Mouse (Mus musculus): Measurements from ENCODE around the gene Cox14. TPM values are rescaled to one million over a fixed set of nuclear protein-coding genes. Genes with fewer than 3 reads are reported as not detected.
A peak's percentile ranks its signal among the peaks of the same experiment; 100 is the strongest.

Gene Cox14
- polyA plus RNA-seq, 1 experiment from 2014 or later = 197 TPM

DNA sequence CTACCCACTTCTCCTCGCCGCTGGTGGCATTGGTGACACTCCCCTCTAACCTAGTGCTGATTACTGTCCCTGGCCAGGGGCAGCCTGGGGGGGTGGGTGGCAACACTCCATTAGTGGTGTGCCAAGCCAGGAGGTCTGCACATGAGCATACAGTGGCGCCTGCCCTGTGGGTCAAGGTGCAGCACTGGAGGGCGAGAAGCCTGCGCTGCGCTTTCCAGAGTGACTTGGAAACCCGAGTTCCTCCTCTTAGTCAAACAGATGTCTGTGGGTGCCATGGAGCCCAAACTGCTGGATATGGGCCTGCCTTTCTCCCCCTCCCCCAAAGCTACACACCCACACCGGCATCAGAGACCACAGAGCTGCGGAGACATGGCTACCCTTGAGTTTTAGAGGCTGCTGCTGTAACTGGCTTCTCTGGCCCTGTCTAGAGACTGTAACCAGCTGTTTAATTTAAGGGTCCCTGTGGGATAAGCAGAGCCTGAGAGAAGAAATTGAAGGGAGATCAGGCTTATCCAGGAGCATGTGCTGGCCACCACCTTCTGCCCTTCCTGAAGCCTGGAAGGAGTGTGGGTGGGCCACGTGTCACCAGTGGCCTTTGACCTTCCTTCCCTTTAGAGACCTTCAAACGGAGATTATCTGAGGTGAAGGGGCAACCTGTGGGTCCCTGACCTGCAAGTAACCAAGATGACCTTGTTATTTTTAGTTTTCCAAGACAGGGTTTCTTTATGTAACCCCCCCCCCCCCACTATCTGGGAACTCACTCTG lies 9.3 kb upstream of the Cox14 start:
- H3K27ac ChIP-seq (ENCODE audit: low read length) = peak overlapping the region; percentile 15; the same call in 1 of the 2 replicates

DNA sequence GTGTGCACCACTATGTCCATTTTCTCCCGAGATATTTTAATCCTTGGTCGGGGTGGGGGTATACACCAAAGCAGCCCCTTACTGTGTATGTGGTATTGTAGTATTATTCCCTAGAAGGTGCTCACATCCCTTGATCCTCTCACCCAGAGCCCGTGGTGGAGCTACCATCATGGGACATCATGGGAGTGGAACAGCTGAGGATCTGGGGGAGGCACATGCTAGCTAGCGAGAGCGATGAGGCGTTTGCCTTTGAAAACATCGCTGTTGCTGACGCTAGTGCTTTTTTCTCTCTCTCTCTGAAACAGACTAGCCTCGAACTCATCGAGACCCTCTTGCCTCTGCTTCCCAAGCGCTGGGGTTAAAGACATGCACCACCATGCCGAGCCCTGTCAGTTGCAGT lies 8.6 kb upstream of the Cox14 start:
- Histone ChIP-seq H3K27me3 (ENCODE audit: insufficient read depth, low read length) (no peaks in the 10 kb centered on the region), H3K9me3 (ENCODE audit: low read length) (no peaks in the 10 kb centered on the region), H3K4me2 (replicated peaks; ENCODE audit: low read depth, low read length) (no peak overlapping the region), H3K27ac (ENCODE audit: low read length) (no peak overlapping the region), H3K4me1 (ENCODE audit: insufficient read depth, low read length) (peaks cover 41% of the 10 kb centered on the region), H3K9ac (replicated peaks; ENCODE audit: low read length) (no peak overlapping the region), H3K36me3 (ENCODE audit: insufficient read depth, low read length) (peaks cover 30% of the 10 kb centered on the region), H3K4me3 (ENCODE audit: low read length) (no peak overlapping the region)
- no peak for ATAC-seq (ENCODE audit: low FRiP score, low TSS enrichment)
- 68% methylated on average over 11 of the region's 12 CpGs for WGBS

More for the DNA sequence above, 9.3 kb upstream of the Cox14 start:
- H3K27me3 ChIP-seq (ENCODE audit: insufficient read depth, low read length) = no peaks in the 10 kb centered on the region
- H3K9ac ChIP-seq (replicated peaks; ENCODE audit: low read length) = no peak overlapping the region; the same call in 1 of the 2 replicates
- peak; percentile 15; the same call in 1 of the 2 replicates for ATAC-seq (ENCODE audit: low FRiP score, low TSS enrichment)
- peaks cover 41% of the 10 kb centered on the region for H3K4me1 ChIP-seq (ENCODE audit: insufficient read depth, low read length)
- H3K4me2 ChIP-seq (replicated peaks; ENCODE audit: low read depth, low read length) = no peak overlapping the region
- no peak overlapping the region for H3K4me3 ChIP-seq (ENCODE audit: low read length)
- peaks cover 35% of the 10 kb centered on the region for H3K36me3 ChIP-seq (ENCODE audit: insufficient read depth, low read length)
- H3K9me3 ChIP-seq (ENCODE audit: low read length) = no peaks in the 10 kb centered on the region
- 55% methylated on average over 11 of the region's 11 CpGs for WGBS

GRCm38 (mm10) chr15:99717386-99718334 lies 7.8 kb upstream of the Cox14 start, which contains the start of gene Gpd1:
TSS of gene Gpd1 (plus strand) at chr15:99717515.
- no peaks in the 10 kb centered on the region for H3K27me3 ChIP-seq (ENCODE audit: insufficient read depth, low read length)
- peak within 1 kb of the TSS; percentile 75 for H3K27ac ChIP-seq (ENCODE audit: low read length)
- H3K9me3 ChIP-seq (ENCODE audit: low read length) = no peaks in the 10 kb centered on the region
- 43% methylated on average over 23 of the region's 26 CpGs for WGBS
- H3K9ac ChIP-seq (replicated peaks; ENCODE audit: low read length) = peak within 1 kb of the TSS; percentile 57
- peak within 1 kb of the TSS; percentile 40 for H3K4me2 ChIP-seq (replicated peaks; ENCODE audit: low read depth, low read length)
- H3K36me3 ChIP-seq (ENCODE audit: insufficient read depth, low read length) = peaks cover 21% of the 10 kb centered on the region
- peak within 1 kb of the TSS; percentile 33 for H3K4me3 ChIP-seq (ENCODE audit: low read length)
- peaks cover 41% of the 10 kb centered on the region for H3K4me1 ChIP-seq (ENCODE audit: insufficient read depth, low read length)
- ATAC-seq (ENCODE audit: low FRiP score, low TSS enrichment) = peak; percentile 65

DNA sequence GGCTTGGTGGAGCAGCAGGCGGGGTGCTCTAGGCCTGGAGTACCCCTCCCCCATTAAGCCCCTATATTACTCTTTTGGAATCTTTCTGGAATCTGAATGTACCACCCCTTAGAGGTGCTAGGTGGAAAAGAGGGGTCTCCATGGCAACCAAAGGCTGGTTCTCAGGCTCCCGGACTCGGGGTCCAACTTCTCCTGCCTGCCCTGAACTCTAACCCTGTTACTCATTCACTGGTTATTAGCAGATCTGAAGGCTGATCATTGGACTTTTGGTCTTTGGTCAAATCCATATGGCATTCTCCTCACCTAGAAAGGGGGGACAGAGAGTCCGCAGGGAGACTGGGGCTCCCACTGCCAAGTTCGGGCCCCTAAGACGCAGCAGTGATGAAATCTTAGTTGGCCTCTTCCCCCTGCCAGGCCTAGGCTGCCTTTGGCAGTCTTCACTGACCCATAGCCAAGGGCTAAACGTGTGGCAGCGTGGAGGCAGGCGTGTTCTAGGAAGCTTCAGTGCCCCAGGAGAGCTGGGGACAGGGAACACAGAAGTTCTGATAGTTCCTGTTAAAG lies 6.9 kb upstream of the Cox14 start:
- no peaks in the 10 kb centered on the region for H3K9me3 ChIP-seq (ENCODE audit: low read length)
- peak overlapping the region; percentile 40; the same call in 1 of the 2 replicates for H3K4me2 ChIP-seq (replicated peaks; ENCODE audit: low read depth, low read length)
- H3K27me3 ChIP-seq (ENCODE audit: insufficient read depth, low read length) = no peaks in the 10 kb centered on the region
- H3K27ac ChIP-seq (ENCODE audit: low read length) = peak overlapping the region; percentile 75
- H3K9ac ChIP-seq (replicated peaks; ENCODE audit: low read length) = 0 out of 2 replicates have a peak overlapping the region, but pooled peaks have one; percentile 24
- peaks cover 50% of the 10 kb centered on the region for H3K4me1 ChIP-seq (ENCODE audit: insufficient read depth, low read length)
- no peak for ATAC-seq (ENCODE audit: low FRiP score, low TSS enrichment)
- peaks cover 12% of the 10 kb centered on the region for H3K36me3 ChIP-seq (ENCODE audit: insufficient read depth, low read length)
- WGBS = 63% methylated on average over 9 of the region's 9 CpGs
- peak overlapping the region; percentile 33; the same call in 1 of the 2 replicates for H3K4me3 ChIP-seq (ENCODE audit: low read length)

GRCm38 (mm10) chr15:99719865-99720264 lies 5.6 kb upstream of the Cox14 start:
- Histone ChIP-seq H3K4me1 (ENCODE audit: insufficient read depth, low read length) (peaks cover 63% of the 10 kb centered on the region), H3K4me2 (replicated peaks; ENCODE audit: low read depth, low read length) (no peak overlapping the region), H3K9me3 (ENCODE audit: low read length) (no peaks in the 10 kb centered on the region), H3K9ac (replicated peaks; ENCODE audit: low read length) (no peak overlapping the region), H3K27me3 (ENCODE audit: insufficient read depth, low read length) (no peaks in the 10 kb centered on the region), H3K27ac (ENCODE audit: low read length) (no peak overlapping the region), H3K36me3 (ENCODE audit: insufficient read depth, low read length) (0 out of 2 replicates have a peak, but pooled peaks cover 4% of the 10 kb centered on the region), H3K4me3 (ENCODE audit: low read length) (no peak overlapping the region)
- ATAC-seq (ENCODE audit: low FRiP score, low TSS enrichment) = no peak
- WGBS = 79% methylated on average over 8 of the region's 8 CpGs

- no peak overlapping the region for H3K27ac ChIP-seq (ENCODE audit: low read length)
- ATAC-seq (ENCODE audit: low FRiP score, low TSS enrichment) = no peak
Observed at GRCm38 (mm10) chr15:99721921-99722743, 3.3 kb upstream of the Cox14 start.

GRCm38 (mm10) chr15:99723120-99723514 lies 2.3 kb upstream of the Cox14 start:
- Histone ChIP-seq H3K27me3 (ENCODE audit: insufficient read depth, low read length) (no peaks in the 10 kb centered on the region), H3K4me2 (replicated peaks; ENCODE audit: low read depth, low read length) (no peak overlapping the region), H3K9me3 (ENCODE audit: low read length) (no peaks in the 10 kb centered on the region), H3K27ac (ENCODE audit: low read length) (peak overlapping the region; percentile 98), H3K4me1 (ENCODE audit: insufficient read depth, low read length) (peaks cover 39% of the 10 kb centered on the region), H3K9ac (replicated peaks; ENCODE audit: low read length) (no peak overlapping the region), H3K36me3 (ENCODE audit: insufficient read depth, low read length) (peaks cover 11% of the 10 kb centered on the region), H3K4me3 (ENCODE audit: low read length) (no peak overlapping the region)
- WGBS = 61% methylated on average over 10 of the region's 10 CpGs
- no peak for ATAC-seq (ENCODE audit: low FRiP score, low TSS enrichment)

More at GRCm38 (mm10) chr15:99721921-99722743, 3.3 kb upstream of the Cox14 start:
- no peak overlapping the region for H3K9ac ChIP-seq (replicated peaks; ENCODE audit: low read length)
- no peak overlapping the region for H3K4me3 ChIP-seq (ENCODE audit: low read length)
- H3K27me3 ChIP-seq (ENCODE audit: insufficient read depth, low read length) = no peaks in the 10 kb centered on the region
- no peaks in the 10 kb centered on the region for H3K9me3 ChIP-seq (ENCODE audit: low read length)
- no peak overlapping the region for H3K4me2 ChIP-seq (replicated peaks; ENCODE audit: low read depth, low read length)
- H3K36me3 ChIP-seq (ENCODE audit: insufficient read depth, low read length) = 0 out of 2 replicates have a peak, but pooled peaks cover 4% of the 10 kb centered on the region
- peaks cover 49% of the 10 kb centered on the region for H3K4me1 ChIP-seq (ENCODE audit: insufficient read depth, low read length)
- 72% methylated on average over 25 of the region's 25 CpGs for WGBS

DNA sequence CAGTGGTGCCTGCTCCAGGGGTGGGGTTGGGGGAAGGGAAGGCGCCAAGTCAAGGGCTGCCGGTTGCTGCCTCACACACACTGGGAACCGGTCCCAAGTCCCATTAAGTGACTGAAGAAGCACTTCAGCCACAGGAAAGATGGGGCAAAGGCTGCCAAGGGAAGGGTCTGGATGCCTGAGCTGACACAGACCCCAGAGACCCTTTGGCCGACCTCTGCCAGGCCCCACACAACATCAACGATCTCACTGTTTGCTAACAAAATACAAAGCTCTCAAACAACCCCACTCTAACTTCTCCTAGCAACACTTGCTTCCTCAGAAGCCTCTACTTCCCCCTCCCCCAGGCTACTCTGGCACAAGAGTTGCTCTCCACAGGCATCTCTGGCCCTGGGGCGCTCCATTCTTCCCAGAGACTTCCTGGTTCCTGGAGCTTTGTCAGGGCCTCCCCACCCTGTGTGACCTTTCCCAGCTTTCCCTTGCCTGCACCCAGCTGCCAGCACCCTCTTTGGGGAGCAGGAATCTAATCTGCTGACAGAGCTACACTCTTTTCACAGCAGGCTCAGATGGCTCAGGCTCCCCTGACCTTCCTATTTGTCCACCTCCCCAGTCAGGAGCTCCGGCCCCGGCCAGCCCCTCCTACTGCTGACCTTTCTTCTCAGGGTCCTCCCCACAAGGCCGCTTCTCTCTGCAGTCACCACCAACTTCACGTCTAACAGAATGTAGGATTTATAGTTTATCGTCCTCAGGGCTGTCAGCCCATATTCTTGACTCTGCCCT lies 1.7 kb upstream of the Cox14 start:
- peak overlapping the region; percentile 37; the same call in 1 of the 2 replicates for H3K9ac ChIP-seq (replicated peaks; ENCODE audit: low read length)
- 10% methylated on average over 11 of the region's 11 CpGs for WGBS
- peaks cover 33% of the 10 kb centered on the region for H3K4me1 ChIP-seq (ENCODE audit: insufficient read depth, low read length)
- H3K9me3 ChIP-seq (ENCODE audit: low read length) = peaks cover under 1% of the 10 kb centered on the region; the same call in 1 of the 2 replicates
- 0 out of 2 replicates have a peak, but pooled peaks have one; percentile 5 for ATAC-seq (ENCODE audit: low FRiP score, low TSS enrichment)
- H3K4me2 ChIP-seq (replicated peaks; ENCODE audit: low read depth, low read length) = peak overlapping the region; percentile 61
- peak overlapping the region; percentile 98 for H3K27ac ChIP-seq (ENCODE audit: low read length)
- no peaks in the 10 kb centered on the region for H3K27me3 ChIP-seq (ENCODE audit: insufficient read depth, low read length)
- 0 out of 2 replicates have a peak overlapping the region, but pooled peaks have one; percentile 82 for H3K4me3 ChIP-seq (ENCODE audit: low read length)
- H3K36me3 ChIP-seq (ENCODE audit: insufficient read depth, low read length) = peaks cover 17% of the 10 kb centered on the region
